Comparison of ENCODE assay signal across 14 mouse cellular contexts in genomic region chr2:135035640-135036260, GRCm38 (mm10).
DNase-seq lines count a peak whose midpoint lies in the region; ATAC-seq and TF ChIP-seq lines count a peak whose summit lies in the region.
"Had no signal": no experiment of that assay in that cellular context is flagged by ENCODE, and none has a peak within 500 bp of the region (broad histone marks: within the 10 kb centered on the region; RNA-seq: fewer than 3 reads in every experiment).

No protein-coding gene starts in this region.

- no peaks in the 10 kb centered on the region for H3K4me1 ChIP-seq in neural tube, embryonic 11.5 days (ENCODE audit: control insufficient read depth, insufficient read depth, low read length)
- H3K4me1 ChIP-seq in neural tube, embryonic 15.5 days, result no peaks in the 10 kb centered on the region
- H3K4me1 ChIP-seq in limb, embryonic 14.5 days (ENCODE audit: control insufficient read depth, insufficient read depth, low read length), result 0 out of 2 replicates have a peak, but pooled peaks cover 3% of the 10 kb centered on the region
- H3K4me1 ChIP-seq: forebrain, embryonic 12.5 days; hindbrain, embryonic 12.5 days had no signal

- no peak overlapping the region for H3K4me2 ChIP-seq in neural tube, embryonic 11.5 days (ENCODE audit: low read depth)
- H3K4me2 ChIP-seq in neural tube, embryonic 15.5 days, result no peak overlapping the region
- H3K4me2 ChIP-seq in limb, embryonic 14.5 days (replicated peaks; ENCODE audit: low read depth, low read length, severe bottlenecking), result no peak overlapping the region
- H3K4me2 ChIP-seq: forebrain, embryonic 12.5 days; hindbrain, embryonic 12.5 days had no signal

- no peak for DNase-seq in frontal cortex, postnatal 25 days (ENCODE audit: low spot score in 2 of 2)
- peak; percentile 12 for DNase-seq in neural tube, embryonic 11.5 days (ENCODE audit: low spot score)
- peak; percentile 8 for DNase-seq in limb, embryonic 14.5 days (ENCODE audit: low spot score)
- DNase-seq in adrenal gland, postnatal 14 days, result no peak
- no peak for DNase-seq in adrenal gland, postnatal 36 days
- no peak for DNase-seq in layer of hippocampus, adult 9-11 months
- DNase-seq: adrenal gland, adult 2 months; cerebellum, adult 2 months; thymus, postnatal 4 days had no signal

- H3K9ac ChIP-seq in neural tube, embryonic 11.5 days (ENCODE audit: low read length), result no peak overlapping the region
- H3K9ac ChIP-seq in neural tube, embryonic 15.5 days (replicated peaks), result no peak overlapping the region
- no peak overlapping the region for H3K9ac ChIP-seq in limb, embryonic 14.5 days (ENCODE audit: low read depth, low read length, severe bottlenecking)
- H3K9ac ChIP-seq: forebrain, embryonic 12.5 days; hindbrain, embryonic 12.5 days; liver, embryonic 14.5 days had no signal

- no peak overlapping the region for H3K27ac ChIP-seq in neural tube, embryonic 11.5 days (ENCODE audit: low read depth, low read length)
- H3K27ac ChIP-seq in neural tube, embryonic 15.5 days (replicated peaks), result no peak overlapping the region
- H3K27ac ChIP-seq in limb, embryonic 14.5 days (replicated peaks; ENCODE audit: low read depth, low read length), result no peak overlapping the region
- H3K27ac ChIP-seq: forebrain, embryonic 12.5 days; hindbrain, embryonic 12.5 days; liver, embryonic 14.5 days had no signal

- H3K4me3 ChIP-seq in neural tube, embryonic 11.5 days (ENCODE audit: low read depth, low read length), result no peak overlapping the region
- H3K4me3 ChIP-seq in neural tube, embryonic 15.5 days (replicated peaks), result no peak overlapping the region
- H3K4me3 ChIP-seq in limb, embryonic 14.5 days (replicated peaks; ENCODE audit: low read length), result no peak overlapping the region
- H3K4me3 ChIP-seq: forebrain, embryonic 12.5 days; hindbrain, embryonic 12.5 days had no signal

- WGBS in neural tube, embryonic 11.5 days, result 41% methylated on average over 4 of the region's 4 CpGs
- WGBS in neural tube, embryonic 15.5 days, result 38% methylated on average over 4 of the region's 4 CpGs
- WGBS in limb, embryonic 14.5 days, result 7% methylated on average over 4 of the region's 4 CpGs

- H3K36me3 ChIP-seq in neural tube, embryonic 11.5 days (ENCODE audit: control insufficient read depth, insufficient read depth, low read length), result no peaks in the 10 kb centered on the region
- no peaks in the 10 kb centered on the region for H3K36me3 ChIP-seq in neural tube, embryonic 15.5 days
- no peaks in the 10 kb centered on the region for H3K36me3 ChIP-seq in limb, embryonic 14.5 days (ENCODE audit: control insufficient read depth, insufficient read depth, low read length)
- H3K36me3 ChIP-seq: forebrain, embryonic 12.5 days; hindbrain, embryonic 12.5 days had no signal

- ATAC-seq in frontal cortex, adult (ENCODE audit: low TSS enrichment), result peak; percentile 67
- no peak for ATAC-seq in neural tube, embryonic 11.5 days (ENCODE audit: insufficient read depth, low FRiP score, low TSS enrichment)
- no peak for ATAC-seq in neural tube, embryonic 15.5 days (ENCODE audit: low FRiP score)
- no peak for ATAC-seq in limb, embryonic 14.5 days (ENCODE audit: low FRiP score, low read depth)

- TF ChIP-seq POLR2A in limb, embryonic 14.5 days (IDR thresholded peaks at IDR 0.05; ENCODE audit: borderline replicate concordance, extremely low read depth, insufficient read depth, insufficient read length), result no peak

- H3K9me3 ChIP-seq in neural tube, embryonic 11.5 days (ENCODE audit: control insufficient read depth, low read length), result no peaks in the 10 kb centered on the region
- no peaks in the 10 kb centered on the region for H3K9me3 ChIP-seq in neural tube, embryonic 15.5 days (replicated peaks)
- no peaks in the 10 kb centered on the region for H3K9me3 ChIP-seq in limb, embryonic 14.5 days (ENCODE audit: control insufficient read depth, low read length)
- H3K9me3 ChIP-seq: forebrain, embryonic 12.5 days; hindbrain, embryonic 12.5 days had no signal

- H3K27me3 ChIP-seq in neural tube, embryonic 11.5 days (ENCODE audit: control insufficient read depth, insufficient read depth, low read length), result no peaks in the 10 kb centered on the region
- H3K27me3 ChIP-seq in neural tube, embryonic 15.5 days (replicated peaks), result no peaks in the 10 kb centered on the region
- H3K27me3 ChIP-seq in limb, embryonic 14.5 days (ENCODE audit: control insufficient read depth, insufficient read depth, low read length), result no peaks in the 10 kb centered on the region
- H3K27me3 ChIP-seq: forebrain, embryonic 12.5 days; hindbrain, embryonic 12.5 days had no signal

Comparison
In these comparisons a context has a peak if more than half of its experiments do, and no peak if none do; other contexts are left out.
1. DNase-seq: peak in neural tube, embryonic 11.5 days (single experiment) and limb, embryonic 14.5 days (single experiment); none in frontal cortex, postnatal 25 days (0 of 2), adrenal gland, postnatal 14 days (single experiment), adrenal gland, postnatal 36 days (0 of 2) and layer of hippocampus, adult 9-11 months (single experiment).